Mouse (Mus musculus): ENCODE results near the gene C2cd3. TPM values are rescaled to one million over a fixed set of nuclear protein-coding genes. Genes with fewer than 3 reads are reported as not detected.

The C2cd3 gene
- polyA plus RNA-seq, 1 experiment = 6.0 TPM

GRCm38 (mm10) chr7:100463194-100463593 lies 91.2 kb downstream of the C2cd3 start:
- no peaks in the 10 kb centered on the region for H3K27me3 ChIP-seq (ENCODE audit: control insufficient read depth, insufficient read depth, insufficient read length)
- no peaks in the 10 kb centered on the region for H3K79me2 ChIP-seq (ENCODE audit: control insufficient read depth, insufficient read depth)
- TF ChIP-seq TCF3 (IDR thresholded peaks at IDR 0.05; ENCODE audit: insufficient read length, low read depth) = no peak
- H3K4me3 ChIP-seq = no peak overlapping the region
- no peaks in the 10 kb centered on the region for H3K36me3 ChIP-seq (ENCODE audit: control insufficient read depth, insufficient read depth)
- no peak overlapping the region for H3K4me2 ChIP-seq (ENCODE audit: low read depth)
- H3ac ChIP-seq (ENCODE audit: control insufficient read depth, insufficient read length) = no peak overlapping the region

GRCm38 (mm10) chr7:100463757-100464156 lies 91.7 kb downstream of the C2cd3 start:
- H3K4me2 ChIP-seq (ENCODE audit: low read depth) = no peak overlapping the region
- H3ac ChIP-seq (ENCODE audit: control insufficient read depth, insufficient read length) = no peak overlapping the region
- no peak overlapping the region for H3K4me3 ChIP-seq
- no peaks in the 10 kb centered on the region for H3K36me3 ChIP-seq (ENCODE audit: control insufficient read depth, insufficient read depth)
- no peaks in the 10 kb centered on the region for H3K27me3 ChIP-seq (ENCODE audit: control insufficient read depth, insufficient read depth, insufficient read length)
- no peaks in the 10 kb centered on the region for H3K79me2 ChIP-seq (ENCODE audit: control insufficient read depth, insufficient read depth)
- TF ChIP-seq TCF12 (IDR thresholded peaks at IDR 0.05; ENCODE audit: insufficient read depth, poor library complexity, severe bottlenecking) = no peak
- TF ChIP-seq TCF3 (IDR thresholded peaks at IDR 0.05; ENCODE audit: insufficient read length, low read depth) = no peak
- TF ChIP-seq POLR2A (IDR thresholded peaks at IDR 0.05; ENCODE audit: insufficient read length, low read depth) = no peak

GRCm38 (mm10) chr7:100464248-100464647 lies 92.2 kb downstream of the C2cd3 start:
- Histone ChIP-seq H3K27me3 (ENCODE audit: control insufficient read depth, insufficient read depth, insufficient read length) (no peaks in the 10 kb centered on the region), H3K4me2 (ENCODE audit: low read depth) (no peak overlapping the region), H3K4me3 (no peak overlapping the region), H3K36me3 (ENCODE audit: control insufficient read depth, insufficient read depth) (no peaks in the 10 kb centered on the region), H3ac (ENCODE audit: control insufficient read depth, insufficient read length) (no peak overlapping the region), H3K79me2 (ENCODE audit: control insufficient read depth, insufficient read depth) (no peaks in the 10 kb centered on the region)
- TF ChIP-seq E2F4 (IDR thresholded peaks at IDR 0.05; ENCODE audit: insufficient read depth) (no peak), POLR2AphosphoS2 (IDR thresholded peaks at IDR 0.05; ENCODE audit: insufficient read length, low read depth) (no peak), SRF (IDR thresholded peaks at IDR 0.05; ENCODE audit: control insufficient read depth, insufficient read length, low read depth) (no peak)

GRCm38 (mm10) chr7:100465248-100465647 lies 93.2 kb downstream of the C2cd3 start:
- TF ChIP-seq MAX (IDR thresholded peaks at IDR 0.05; ENCODE audit: low read depth) (no peak), E2F4 (IDR thresholded peaks at IDR 0.05; ENCODE audit: insufficient read depth) (no peak), MYOG (IDR thresholded peaks at IDR 0.05; ENCODE audit: control insufficient read depth in 1 of 3, insufficient read depth in 1 of 3, insufficient read length in 2 of 3, low read depth in 2 of 3) (no peak), TCF12 (IDR thresholded peaks at IDR 0.05; ENCODE audit: insufficient read depth, poor library complexity, severe bottlenecking) (no peak), TCF3 (IDR thresholded peaks at IDR 0.05; ENCODE audit: insufficient read length, low read depth) (no peak), POLR2A (IDR thresholded peaks at IDR 0.05; ENCODE audit: insufficient read length, low read depth) (no peak), CEBPB (IDR thresholded peaks at IDR 0.05; ENCODE audit: insufficient read depth, poor library complexity, severe bottlenecking) (no peak), MYOD1 (IDR thresholded peaks at IDR 0.05; ENCODE audit: control insufficient read depth in 1 of 3, insufficient read length in 2 of 3, low read depth in 2 of 3) (no peak), POLR2AphosphoS2 (IDR thresholded peaks at IDR 0.05; ENCODE audit: insufficient read length, low read depth) (no peak), USF1 (IDR thresholded peaks at IDR 0.05; ENCODE audit: low read depth) (no peak), SRF (IDR thresholded peaks at IDR 0.05; ENCODE audit: control insufficient read depth, insufficient read length, low read depth) (no peak), REST (IDR thresholded peaks at IDR 0.05; ENCODE audit: insufficient read depth, insufficient read length) (no peak)
- Histone ChIP-seq H3K27me3 (ENCODE audit: control insufficient read depth, insufficient read depth, insufficient read length) (no peaks in the 10 kb centered on the region), H3ac (ENCODE audit: control insufficient read depth, insufficient read length) (no peak overlapping the region), H3K4me2 (ENCODE audit: low read depth) (peak overlapping the region; percentile 76), H3K79me2 (ENCODE audit: control insufficient read depth, insufficient read depth) (no peaks in the 10 kb centered on the region), H3K4me3 (no peak overlapping the region), H3K36me3 (ENCODE audit: control insufficient read depth, insufficient read depth) (no peaks in the 10 kb centered on the region)

GRCm38 (mm10) chr7:100465656-100466309 lies 93.8 kb downstream of the C2cd3 start:
- TF ChIP-seq POLR2A (IDR thresholded peaks at IDR 0.05; ENCODE audit: insufficient read length, low read depth) (no peak), POLR2AphosphoS2 (IDR thresholded peaks at IDR 0.05; ENCODE audit: insufficient read length, low read depth) (no peak), MYOD1 (IDR thresholded peaks at IDR 0.05; ENCODE audit: control insufficient read depth in 1 of 3, insufficient read length in 2 of 3, low read depth in 2 of 3) (peak; percentile 82 to 98 (median 96)), USF1 (IDR thresholded peaks at IDR 0.05; ENCODE audit: low read depth) (no peak), TCF12 (IDR thresholded peaks at IDR 0.05; ENCODE audit: insufficient read depth, poor library complexity, severe bottlenecking) (peak; percentile 38), REST (IDR thresholded peaks at IDR 0.05; ENCODE audit: insufficient read depth, insufficient read length) (no peak), MYOG (IDR thresholded peaks at IDR 0.05; ENCODE audit: control insufficient read depth in 1 of 3, insufficient read depth in 1 of 3, insufficient read length in 2 of 3, low read depth in 2 of 3) (peak; percentile 87 to 97 (median 95)), TCF3 (IDR thresholded peaks at IDR 0.05; ENCODE audit: insufficient read length, low read depth) (peak; percentile 45), CEBPB (IDR thresholded peaks at IDR 0.05; ENCODE audit: insufficient read depth, poor library complexity, severe bottlenecking) (no peak), SRF (IDR thresholded peaks at IDR 0.05; ENCODE audit: control insufficient read depth, insufficient read length, low read depth) (no peak), E2F4 (IDR thresholded peaks at IDR 0.05; ENCODE audit: insufficient read depth) (no peak), MAX (IDR thresholded peaks at IDR 0.05; ENCODE audit: low read depth) (no peak)
- Histone ChIP-seq H3K4me3 (no peak overlapping the region), H3K27me3 (ENCODE audit: control insufficient read depth, insufficient read depth, insufficient read length) (no peaks in the 10 kb centered on the region), H3ac (ENCODE audit: control insufficient read depth, insufficient read length) (no peak overlapping the region), H3K36me3 (ENCODE audit: control insufficient read depth, insufficient read depth) (no peaks in the 10 kb centered on the region), H3K4me2 (ENCODE audit: low read depth) (peak overlapping the region; percentile 76), H3K79me2 (ENCODE audit: control insufficient read depth, insufficient read depth) (no peaks in the 10 kb centered on the region)
